Mouse (Mus musculus) spleen, adult 2 months (tissue): ENCODE measurements around the gene Rpusd1.

ENCODE experiments used
- CTCF ChIP-seq: fragments of 200-500 bp; IDR thresholded peaks from 2 replicates; pipeline ENCODE4 v1.5.1; 2011; ENCODE audit warnings: mild to moderate bottlenecking, inconsistent platforms; ENCODE audit not compliant: insufficient read depth, insufficient read length, insufficient replicate concordance; ENCODE audit errors: extremely low read depth
- POLR2A ChIP-seq: fragments of 200-500 bp; IDR thresholded peaks from 2 replicates; pipeline ENCODE4 v1.6.1; 2011; ENCODE audit warnings: low read depth, low read length, inconsistent platforms

DNA sequence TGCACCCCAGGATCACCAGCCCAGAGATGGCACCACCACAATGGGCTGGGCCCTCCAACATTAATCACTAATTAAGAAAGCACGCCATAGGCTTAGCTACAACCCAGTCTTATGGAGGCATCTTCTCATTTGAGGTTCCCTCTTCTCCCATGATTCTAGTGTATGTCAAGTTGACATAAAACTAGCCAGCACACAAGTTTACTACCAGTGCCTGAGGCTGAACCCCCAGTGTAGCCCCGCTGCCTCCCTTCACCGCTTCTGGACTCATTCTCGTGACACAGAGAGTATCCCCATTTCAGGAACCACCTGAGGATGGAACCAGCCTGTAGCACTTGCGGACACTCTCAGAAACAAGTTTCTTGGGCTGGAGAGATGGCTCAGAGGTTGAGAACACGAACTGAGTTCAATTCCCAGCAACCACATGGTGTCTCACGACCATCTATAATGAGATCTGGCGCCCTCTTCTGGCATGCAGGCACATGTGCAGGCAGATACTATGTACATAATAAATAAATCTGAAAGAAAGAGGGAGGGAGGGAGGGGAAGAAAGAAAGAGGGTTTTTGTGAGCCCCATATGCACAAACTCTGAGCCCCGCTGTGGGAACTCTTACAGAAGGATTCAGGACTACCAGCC, 26.5 kb upstream of the Rpusd1 start:
- TF ChIP-seq CTCF (no peak), POLR2A (no peak)
